Mouse (Mus musculus) neural tube, embryonic 15.5 days (tissue): ENCODE results near the gene Slc12a6. TPM values are rescaled to one million over a fixed set of nuclear protein-coding genes. Genes with fewer than 3 reads are reported as not detected.
A peak's percentile ranks its signal among the peaks of the same experiment; 100 is the strongest.

Source experiments
- ATAC-seq: fragments of 200-750 bp; cut with Nextera tagmentation; 2 replicates; pipeline ENCODE4 v1.8.0; 2017; ENCODE audit warnings: mild to moderate bottlenecking, moderate TSS enrichment, moderate library complexity; ENCODE audit not compliant: low FRiP score
- H3K27ac ChIP-seq: fragments of 300-500 bp; sonication (generic); replicated peaks from 2 replicates; pipeline ENCODE4 v1.5.1; 2015; ENCODE audit warnings: mild to moderate bottlenecking, inconsistent platforms
- H3K27me3 ChIP-seq: fragments of 300-500 bp; sonication (generic); replicated peaks from 2 replicates; pipeline ENCODE4 v1.6.1; 2015; ENCODE audit warnings: inconsistent platforms
- H3K36me3 ChIP-seq: fragments of 300-500 bp; sonication (generic); 2 replicates; pipeline ENCODE4 v1.6.1; 2015; ENCODE audit warnings: inconsistent platforms
- H3K4me1 ChIP-seq: fragments of 300-500 bp; sonication (generic); 2 replicates; pipeline ENCODE4 v1.6.1; 2015; ENCODE audit warnings: inconsistent platforms
- H3K4me2 ChIP-seq: fragments of 300-500 bp; sonication (generic); 2 replicates; pipeline ENCODE4 v1.6.1; 2015; ENCODE audit warnings: inconsistent platforms, mild to moderate bottlenecking, moderate library complexity
- H3K4me3 ChIP-seq: fragments of 300-500 bp; sonication (generic); replicated peaks from 2 replicates; pipeline ENCODE4 v1.5.1; 2015; ENCODE audit warnings: mild to moderate bottlenecking, inconsistent platforms
- H3K9ac ChIP-seq: fragments of 300-500 bp; sonication (generic); replicated peaks from 2 replicates; pipeline ENCODE4 v1.6.1; 2015; ENCODE audit warnings: mild to moderate bottlenecking, inconsistent platforms
- H3K9me3 ChIP-seq: fragments of 300-500 bp; sonication (generic); replicated peaks from 2 replicates; pipeline ENCODE4 v1.6.1; 2016; ENCODE audit warnings: inconsistent platforms
- WGBS: fragments of 180-500 bp; shearing (Covaris S2); methylation state at CpG from one replicate; pipeline ENCODE4 v1.1.7; 2015; ENCODE audit warnings: mixed read lengths; 5-methylcytosine and 5-hydroxymethylcytosine counted together
- polyA plus RNA-seq: library from polyadenylated mRNA; unstranded; fragments of >200 nt; fragmentation: Nextera tagmentation; extraction: Ambion mirVana; gene quantifications from 2 replicates; pipeline ENCODE4 v1.2.1, GENCODE M21; 2015

The Slc12a6 gene
- polyA plus RNA-seq, 1 experiment from 2014 or later: 15.2 TPM

DNA sequence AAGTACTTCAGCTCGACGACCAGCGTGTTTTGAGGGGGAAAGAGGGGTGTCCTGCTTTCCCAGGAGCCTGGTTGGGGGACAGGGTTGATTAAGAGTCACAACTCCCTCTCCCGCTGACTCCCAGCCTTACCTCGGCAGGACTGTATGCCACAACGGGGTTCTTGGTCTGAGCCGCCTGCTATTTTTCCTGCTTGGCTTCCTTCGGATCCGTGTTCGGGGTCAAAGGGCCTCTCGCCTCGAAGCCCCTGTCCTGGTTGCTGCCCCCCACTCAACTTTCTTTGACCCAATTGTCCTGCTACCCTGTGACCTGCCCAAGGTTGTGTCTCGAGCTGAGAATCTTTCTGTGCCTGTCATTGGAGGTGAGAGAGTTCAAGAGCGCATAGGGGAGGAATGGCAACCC, 23.8 kb upstream of the Slc12a6 start:
- 86% methylated on average over 14 of the region's 14 CpGs for WGBS
- H3K27ac ChIP-seq: no peak overlapping the region
- no peaks in the 10 kb centered on the region for H3K9me3 ChIP-seq
- no peak for ATAC-seq
- H3K9ac ChIP-seq: no peak overlapping the region
- H3K4me1 ChIP-seq: peaks cover 16% of the 10 kb centered on the region
- H3K36me3 ChIP-seq: peaks cover 35% of the 10 kb centered on the region
- H3K27me3 ChIP-seq: no peaks in the 10 kb centered on the region
- no peak overlapping the region for H3K4me3 ChIP-seq
- no peak overlapping the region for H3K4me2 ChIP-seq

DNA sequence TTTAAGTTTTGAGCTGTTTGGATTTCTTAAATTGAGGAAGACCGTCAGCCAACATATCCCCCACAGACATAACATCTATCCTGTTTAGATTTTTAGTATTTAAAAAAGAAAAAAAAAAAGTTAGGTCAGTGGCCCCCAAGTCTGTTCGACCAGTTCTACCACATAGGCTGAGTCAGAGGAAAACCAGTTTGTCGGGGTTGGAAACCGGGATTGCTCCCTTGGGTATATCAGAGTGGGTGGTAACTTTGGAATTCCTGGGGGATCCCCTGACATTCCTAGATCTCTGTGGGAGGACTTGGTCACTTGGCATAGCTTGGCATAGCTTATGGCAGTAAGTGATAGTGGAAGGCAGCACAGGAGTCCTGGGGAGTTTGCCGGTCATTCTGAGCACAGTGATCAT, 20.3 kb upstream of the Slc12a6 start:
- Histone ChIP-seq H3K4me3 (no peak overlapping the region), H3K27me3 (no peaks in the 10 kb centered on the region), H3K4me1 (peaks cover 10% of the 10 kb centered on the region), H3K4me2 (no peak overlapping the region), H3K9me3 (no peaks in the 10 kb centered on the region), H3K27ac (no peak overlapping the region), H3K9ac (no peak overlapping the region), H3K36me3 (peaks cover 55% of the 10 kb centered on the region)
- ATAC-seq: no peak
- WGBS: 91% methylated on average over 5 of the region's 5 CpGs

- no peak overlapping the region for H3K4me2 ChIP-seq
- H3K9ac ChIP-seq: no peak overlapping the region
- H3K4me3 ChIP-seq: no peak overlapping the region
- 91% methylated on average over 6 of the region's 6 CpGs for WGBS
- H3K27me3 ChIP-seq: no peaks in the 10 kb centered on the region
- peaks cover 55% of the 10 kb centered on the region for H3K36me3 ChIP-seq
- H3K9me3 ChIP-seq: no peaks in the 10 kb centered on the region
- H3K27ac ChIP-seq: no peak overlapping the region
- no peak for ATAC-seq
- peaks cover 1% of the 10 kb centered on the region for H3K4me1 ChIP-seq
Measured at GRCm38 (mm10) chr2:112246193-112246592, 19.4 kb upstream of the Slc12a6 start.

DNA sequence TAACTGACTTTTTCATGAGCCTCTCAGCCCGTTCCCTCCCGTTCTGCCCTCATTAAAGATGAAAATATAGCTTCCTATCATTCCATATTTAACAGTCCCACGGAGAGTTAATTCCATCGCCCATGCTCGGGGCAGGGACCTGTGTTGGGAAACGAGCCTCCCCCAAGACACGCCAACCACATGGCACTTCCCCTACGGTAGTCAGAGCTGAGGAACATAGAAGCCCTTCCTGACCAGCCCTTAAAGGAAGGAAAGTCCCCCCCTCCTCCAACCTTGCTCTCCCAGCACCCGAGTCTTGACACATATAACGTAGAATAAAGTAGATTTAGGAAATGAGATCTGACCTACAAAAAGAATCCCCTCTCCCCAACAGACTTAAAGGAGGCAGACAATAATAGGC, 18.3 kb upstream of the Slc12a6 start:
- H3K9me3 ChIP-seq: no peaks in the 10 kb centered on the region
- ATAC-seq: no peak
- WGBS: 91% methylated on average over 10 of the region's 10 CpGs
- no peak overlapping the region for H3K4me2 ChIP-seq
- H3K36me3 ChIP-seq: peaks cover 49% of the 10 kb centered on the region
- no peak overlapping the region for H3K27ac ChIP-seq
- no peak overlapping the region for H3K9ac ChIP-seq
- H3K27me3 ChIP-seq: no peaks in the 10 kb centered on the region
- H3K4me1 ChIP-seq: no peaks in the 10 kb centered on the region
- no peak overlapping the region for H3K4me3 ChIP-seq

GRCm38 (mm10) chr2:112249780-112250453, 15.7 kb upstream of the Slc12a6 start:
- no peak overlapping the region for H3K4me3 ChIP-seq
- H3K9me3 ChIP-seq: no peaks in the 10 kb centered on the region
- H3K36me3 ChIP-seq: peaks cover 27% of the 10 kb centered on the region
- WGBS: 91% methylated on average over 10 of the region's 10 CpGs
- H3K9ac ChIP-seq: no peak overlapping the region
- no peaks in the 10 kb centered on the region for H3K27me3 ChIP-seq
- H3K4me2 ChIP-seq: no peak overlapping the region
- H3K4me1 ChIP-seq: no peaks in the 10 kb centered on the region
- no peak for ATAC-seq
- no peak overlapping the region for H3K27ac ChIP-seq

- no peaks in the 10 kb centered on the region for H3K4me1 ChIP-seq
- H3K27me3 ChIP-seq: no peaks in the 10 kb centered on the region
- 73% methylated on average over 7 of the region's 7 CpGs for WGBS
- H3K4me2 ChIP-seq: no peak overlapping the region
- no peak for ATAC-seq
- H3K36me3 ChIP-seq: no peaks in the 10 kb centered on the region
- no peaks in the 10 kb centered on the region for H3K9me3 ChIP-seq
- no peak overlapping the region for H3K9ac ChIP-seq
- no peak overlapping the region for H3K27ac ChIP-seq
- H3K4me3 ChIP-seq: no peak overlapping the region
Measured at GRCm38 (mm10) chr2:112254675-112255515, 10.7 kb upstream of the Slc12a6 start.

DNA sequence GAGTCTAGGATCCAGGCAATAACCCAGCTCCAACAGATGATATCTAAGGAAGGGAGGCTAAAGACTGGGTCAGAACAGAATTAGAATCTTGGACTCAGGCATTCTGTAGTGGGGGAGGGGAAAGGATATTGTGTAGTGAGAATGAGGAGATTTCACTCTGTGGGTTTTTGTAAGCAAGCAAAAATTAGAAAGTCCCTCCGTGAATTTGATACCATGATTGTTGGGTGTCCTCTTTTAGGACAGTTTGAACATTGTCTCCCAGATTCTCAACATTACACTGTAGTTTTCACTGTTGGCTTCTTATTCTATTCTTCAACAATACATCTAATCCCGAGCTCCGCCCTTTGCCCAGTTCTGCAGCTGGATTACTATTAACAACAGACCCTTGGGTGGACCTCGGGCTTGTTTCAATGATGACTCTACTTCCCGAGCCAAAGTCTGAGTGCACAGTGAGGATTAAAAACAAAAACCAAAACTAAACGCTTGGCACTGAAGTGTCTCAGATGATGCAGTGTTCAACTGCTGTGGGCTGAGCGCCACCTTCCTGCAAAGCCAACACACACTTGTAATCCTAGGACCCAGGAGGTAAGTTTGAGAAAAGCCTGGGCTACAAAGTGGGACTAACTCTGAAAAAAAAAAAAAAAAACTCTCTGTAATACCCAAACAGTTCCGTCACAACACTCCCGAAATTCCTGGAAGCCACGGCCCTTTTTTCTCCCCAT, 6.2 kb upstream of the Slc12a6 start, which contains the start of gene Nutm1:
Nutm1 (minus strand) TSS at position 51 of the 722 bp plus-strand sequence.
- ATAC-seq: no peak
- Histone ChIP-seq H3K36me3 (no peaks in the 10 kb centered on the region), H3K4me1 (peaks cover 15% of the 10 kb centered on the region), H3K27me3 (no peaks in the 10 kb centered on the region), H3K9me3 (no peaks in the 10 kb centered on the region), H3K9ac (no peak within 1 kb of the TSS), H3K4me2 (no peak within 1 kb of the TSS), H3K27ac (no peak within 1 kb of the TSS), H3K4me3 (no peak within 1 kb of the TSS)
- 78% methylated on average over 10 of the region's 10 CpGs for WGBS

GRCm38 (mm10) chr2:112261748-112262653, 3.6 kb upstream of the Slc12a6 start, which contains the start of gene Nop10:
Nop10 (plus strand) TSS chr2:112261926.
- H3K4me3 ChIP-seq: peak within 1 kb of the TSS; percentile 66
- WGBS: under 1% methylated on average over 36 of the region's 36 CpGs
- peak within 1 kb of the TSS; percentile 70 for H3K4me2 ChIP-seq
- H3K27me3 ChIP-seq: no peaks in the 10 kb centered on the region
- peaks cover 27% of the 10 kb centered on the region for H3K4me1 ChIP-seq
- H3K9ac ChIP-seq: peak within 1 kb of the TSS; percentile 65
- ATAC-seq: peak; percentile 63
- no peaks in the 10 kb centered on the region for H3K9me3 ChIP-seq
- H3K27ac ChIP-seq: peak within 1 kb of the TSS; percentile 83
- no peaks in the 10 kb centered on the region for H3K36me3 ChIP-seq

GRCm38 (mm10) chr2:112262779-112263295, 2.8 kb upstream of the Slc12a6 start:
- WGBS: 37% methylated on average over 4 of the region's 4 CpGs
- Histone ChIP-seq H3K4me2 (peak overlapping the region; percentile 70), H3K27ac (peak overlapping the region; percentile 83), H3K4me3 (peak overlapping the region; percentile 66), H3K9me3 (no peaks in the 10 kb centered on the region), H3K27me3 (no peaks in the 10 kb centered on the region), H3K36me3 (no peaks in the 10 kb centered on the region), H3K4me1 (peaks cover 35% of the 10 kb centered on the region), H3K9ac (peak overlapping the region; percentile 65; the same call in 1 of the 2 replicates)
- no peak for ATAC-seq

DNA sequence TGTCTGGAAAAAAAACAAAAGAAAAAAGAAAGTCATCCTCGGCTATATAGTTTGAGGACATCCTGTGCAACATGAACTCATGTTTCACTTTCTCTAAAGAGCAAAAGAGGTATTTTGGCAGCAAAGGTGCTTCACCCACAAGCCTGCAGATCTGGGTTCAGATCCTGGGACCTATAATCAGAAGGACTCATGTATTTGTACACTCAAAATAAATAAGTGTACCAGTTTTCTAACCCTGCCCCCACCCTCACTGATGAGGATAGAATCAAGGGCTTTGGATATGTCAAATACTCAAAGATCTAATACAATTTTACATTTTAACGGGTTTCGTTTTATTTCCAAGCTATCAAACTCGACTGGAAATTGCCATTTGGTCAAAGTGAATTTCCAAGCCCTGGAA, 1.3 kb upstream of the Slc12a6 start:
- H3K4me1 ChIP-seq: peaks cover 45% of the 10 kb centered on the region
- 78% methylated on average over 4 of the region's 4 CpGs for WGBS
- no peak overlapping the region for H3K4me2 ChIP-seq
- no peak for ATAC-seq
- H3K4me3 ChIP-seq: no peak overlapping the region
- no peak overlapping the region for H3K27ac ChIP-seq
- H3K9me3 ChIP-seq: no peaks in the 10 kb centered on the region
- no peak overlapping the region for H3K9ac ChIP-seq
- H3K27me3 ChIP-seq: no peaks in the 10 kb centered on the region
- no peaks in the 10 kb centered on the region for H3K36me3 ChIP-seq

- Histone ChIP-seq H3K36me3 (no peaks in the 10 kb centered on the region), H3K27ac (peak within 1 kb of the TSS; percentile 94), H3K4me2 (peak within 1 kb of the TSS; percentile 87), H3K9ac (peak within 1 kb of the TSS; percentile 81), H3K4me1 (peaks cover 56% of the 10 kb centered on the region), H3K27me3 (no peaks in the 10 kb centered on the region), H3K4me3 (peak within 1 kb of the TSS; percentile 92), H3K9me3 (no peaks in the 10 kb centered on the region)
- 2% methylated on average over 11 of the region's 11 CpGs for WGBS
- ATAC-seq: peak; percentile 36
Measured at GRCm38 (mm10) chr2:112266242-112266592, 592 bp downstream of the Slc12a6 start, which contains the start of gene Gm21985. Gm21985 (plus strand) TSS chr2:112266314.
